29 mouse cellular contexts compared by ENCODE assay signal in genomic region chr5:135485289-135485688, GRCm38 (mm10). TPM values are rescaled to one million over a fixed set of nuclear protein-coding genes. Genes with fewer than 3 reads are reported as not detected.
DNase-seq lines count a peak whose midpoint lies in the region; ATAC-seq lines count a peak whose summit lies in the region.
"Had no signal": no experiment of that assay in that cellular context is flagged by ENCODE, and none has a peak within 500 bp of the region (broad histone marks: within the 10 kb centered on the region; RNA-seq: fewer than 3 reads in every experiment).

No protein-coding gene starts in this region.

- no peak overlapping the region for H3K9ac ChIP-seq in hindbrain, embryonic 16.5 days (ENCODE audit: low read depth, low read length)
- H3K9ac ChIP-seq in neural tube, embryonic 15.5 days (replicated peaks): no peak overlapping the region
- H3K9ac ChIP-seq: embryonic facial prominence, embryonic 12.5 days; forebrain, embryonic 15.5 days; heart, embryonic 12.5 days; liver, embryonic 14.5 days; midbrain, embryonic 13.5 days had no signal

- H3K4me2 ChIP-seq in hindbrain, embryonic 16.5 days (ENCODE audit: low read length): no peak overlapping the region
- no peak overlapping the region for H3K4me2 ChIP-seq in neural tube, embryonic 15.5 days
- H3K4me2 ChIP-seq: embryonic facial prominence, embryonic 12.5 days; forebrain, embryonic 15.5 days; heart, embryonic 12.5 days; midbrain, embryonic 13.5 days had no signal

- WGBS in hindbrain, embryonic 10.5 days: 75% methylated on average over 3 of the region's 3 CpGs
- 50% methylated on average over 3 of the region's 3 CpGs for WGBS in hindbrain, embryonic 16.5 days
- WGBS in neural tube, embryonic 15.5 days: 74% methylated on average over 3 of the region's 3 CpGs

- ATAC-seq in hindbrain, embryonic 16.5 days: no peak
- ATAC-seq in neural tube, embryonic 15.5 days (ENCODE audit: low FRiP score): no peak
- ATAC-seq: CD4-positive, CD25-positive, alpha-beta regulatory T cell, adult 4 months; forebrain, embryonic 15.5 days; midbrain, embryonic 13.5 days had no signal

- peaks cover 48% of the 10 kb centered on the region for H3K4me1 ChIP-seq in hindbrain, embryonic 10.5 days (replicated peaks)
- peaks cover 19% of the 10 kb centered on the region for H3K4me1 ChIP-seq in hindbrain, embryonic 16.5 days (ENCODE audit: control insufficient read depth, insufficient read depth, low read depth, low read length)
- peaks cover 43% of the 10 kb centered on the region for H3K4me1 ChIP-seq in neural tube, embryonic 15.5 days

- no peak overlapping the region for H3K4me3 ChIP-seq in hindbrain, embryonic 10.5 days
- no peak overlapping the region for H3K4me3 ChIP-seq in hindbrain, embryonic 16.5 days (ENCODE audit: low read length)
- no peak overlapping the region for H3K4me3 ChIP-seq in neural tube, embryonic 15.5 days (replicated peaks)
- H3K4me3 ChIP-seq: embryonic facial prominence, embryonic 12.5 days; forebrain, embryonic 10.5 days; forebrain, embryonic 15.5 days; heart, adult 2 months; heart, embryonic 12.5 days; midbrain, embryonic 13.5 days had no signal

- peak overlapping the region; percentile 73; the same call in 1 of the 2 replicates for H3K27ac ChIP-seq in hindbrain, embryonic 10.5 days
- H3K27ac ChIP-seq in hindbrain, embryonic 16.5 days (ENCODE audit: low read depth, low read length): no peak overlapping the region
- H3K27ac ChIP-seq in neural tube, embryonic 15.5 days (replicated peaks): 0 out of 2 replicates have a peak overlapping the region, but pooled peaks have one; percentile 18
- H3K27ac ChIP-seq: forebrain, embryonic 15.5 days; heart, adult 2 months; kidney, postnatal 0 days; liver, embryonic 14.5 days; macrophage; midbrain, embryonic 13.5 days; stomach, postnatal 0 days had no signal

- no peaks in the 10 kb centered on the region for H3K9me3 ChIP-seq in hindbrain, embryonic 10.5 days
- no peaks in the 10 kb centered on the region for H3K9me3 ChIP-seq in hindbrain, embryonic 16.5 days (ENCODE audit: control insufficient read depth, low read length)
- no peaks in the 10 kb centered on the region for H3K9me3 ChIP-seq in neural tube, embryonic 15.5 days (replicated peaks)
- H3K9me3 ChIP-seq: embryonic facial prominence, embryonic 12.5 days; forebrain, embryonic 15.5 days had no signal

- no peak for DNase-seq in hindbrain, embryonic 10.5 days (ENCODE audit: low spot score)
- DNase-seq in neural tube, embryonic 10.5 days (ENCODE audit: extremely low spot score, low spot score): no peak
- DNase-seq in lung, postnatal 14 days: peak; percentile 55
- DNase-seq in T-cell, adult 2 months (ENCODE audit: low spot score): no peak
- DNase-seq in spleen, adult 12 weeks (ENCODE audit: low spot score): no peak
- DNase-seq: adrenal gland, adult 2 months; adrenal gland, postnatal 36 days; cerebellum, adult 2 months; cerebellum, postnatal 14 days; heart, postnatal 4 days; kidney, adult 18-20 months; liver; right cerebral cortex, postnatal 25 days; spleen, adult 18-20 months; thymus, adult 18-20 months; thymus, postnatal 25 days had no signal

- peaks cover 51% of the 10 kb centered on the region for H3K36me3 ChIP-seq in hindbrain, embryonic 10.5 days
- no peaks in the 10 kb centered on the region for H3K36me3 ChIP-seq in hindbrain, embryonic 16.5 days (ENCODE audit: control insufficient read depth, insufficient read depth, low read length)
- no peaks in the 10 kb centered on the region for H3K36me3 ChIP-seq in neural tube, embryonic 15.5 days

- H3K27me3 ChIP-seq in hindbrain, embryonic 10.5 days (ENCODE audit: insufficient read depth, poor library complexity, severe bottlenecking): no peaks in the 10 kb centered on the region
- H3K27me3 ChIP-seq in hindbrain, embryonic 16.5 days (replicated peaks; ENCODE audit: control insufficient read depth, insufficient read depth, low read length): no peaks in the 10 kb centered on the region
- no peaks in the 10 kb centered on the region for H3K27me3 ChIP-seq in neural tube, embryonic 15.5 days (replicated peaks)
- H3K27me3 ChIP-seq: embryonic facial prominence, embryonic 12.5 days; forebrain, embryonic 15.5 days; heart, embryonic 12.5 days; midbrain, embryonic 13.5 days had no signal

RNA-seq across cellular contexts. Expression of gene Hip1, which starts 59.6 kb away (rescaled TPM):
- 51.3 and 65.6 TPM in 2 replicates for polyA plus RNA-seq in hindbrain, embryonic 10.5 days (2016; fragmentation: Nextera tagmentation; extraction: Ambion mirVana)
- polyA plus RNA-seq in hindbrain, embryonic 16.5 days (2015; fragmentation: Nextera tagmentation; extraction: Ambion mirVana): 35.3 and 44.6 TPM in 2 replicates
- polyA plus RNA-seq in neural tube, embryonic 15.5 days (2015; fragmentation: Nextera tagmentation; extraction: Ambion mirVana): 37.8 and 41.2 TPM in 2 replicates
